Mouse (Mus musculus) lung, postnatal 14 days (tissue): Measurements from ENCODE around the gene Phf23.
A peak's percentile ranks its signal among the peaks of the same experiment; 100 is the strongest.
"Not testable (repeated sequence)": the region's sequence is repeated elsewhere in the genome, so short reads cannot be mapped to it uniquely, and the experiment has no call there.

Source experiments
- DNase-seq: peaks from one replicate; pipeline ENCODE4 v3.0.0; 2021

The Phf23 gene

GRCm38 (mm10) chr11:69995391-69995960 lies at the start of gene Phf23:
Gene Phf23 (plus strand): TSS chr11:69995777.
- peak; percentile 98 for DNase-seq

- no peak for DNase-seq
These were observed 49.3 kb upstream of the Phf23 start for GRCm38 (mm10) chr11:69945997-69946891.

- no peak for DNase-seq
These were observed 48.1 kb upstream of the Phf23 start for GRCm38 (mm10) chr11:69947337-69948065.

- DNase-seq, result peak; percentile 93
These were observed 47.4 kb upstream of the Phf23 start, which contains the start of gene Slc2a4 for GRCm38 (mm10) chr11:69948066-69948762. Gene Slc2a4 (minus strand): TSS chr11:69948188.

GRCm38 (mm10) chr11:69948763-69949150 lies 46.8 kb upstream of the Phf23 start:
- DNase-seq, result peak; percentile 92

- DNase-seq, result no peak
These were observed 44.6 kb upstream of the Phf23 start for GRCm38 (mm10) chr11:69950807-69951459.

- DNase-seq, result no peak
These were observed 43.3 kb upstream of the Phf23 start for GRCm38 (mm10) chr11:69952274-69952673.

GRCm38 (mm10) chr11:69953267-69953915 lies 42.2 kb upstream of the Phf23 start:
- DNase-seq, result no peak

GRCm38 (mm10) chr11:69955618-69956017 lies 40.0 kb upstream of the Phf23 start:
- DNase-seq, result not testable (repeated sequence)

GRCm38 (mm10) chr11:69956218-69956617 lies 39.4 kb upstream of the Phf23 start:
- no peak for DNase-seq

- no peak for DNase-seq
These were observed 35.0 kb upstream of the Phf23 start for GRCm38 (mm10) chr11:69960616-69961015.

GRCm38 (mm10) chr11:69961841-69962240 lies 33.7 kb upstream of the Phf23 start:
- DNase-seq, result no peak

GRCm38 (mm10) chr11:69964650-69965270 lies 30.8 kb upstream of the Phf23 start, which contains the start of gene Cldn7:
Gene Cldn7 (plus strand): TSS chr11:69964779.
- DNase-seq, result no peak

GRCm38 (mm10) chr11:69965271-69966005 lies 30.1 kb upstream of the Phf23 start:
- DNase-seq, result peak; percentile 79

GRCm38 (mm10) chr11:69966006-69966859 lies 29.3 kb upstream of the Phf23 start:
- peak; percentile 47 for DNase-seq

- DNase-seq, result no peak
These were observed 28.6 kb upstream of the Phf23 start for GRCm38 (mm10) chr11:69966860-69967517.

- DNase-seq, result no peak
These were observed 26.8 kb upstream of the Phf23 start for GRCm38 (mm10) chr11:69968793-69969192.

GRCm38 (mm10) chr11:69970222-69970621 lies 25.4 kb upstream of the Phf23 start:
- no peak for DNase-seq

- no peak for DNase-seq
These were observed 24.8 kb upstream of the Phf23 start for GRCm38 (mm10) chr11:69970775-69971174.
